Mouse (Mus musculus) ovary, adult 2 months (tissue): ENCODE data around the gene Pik3r2. TPM values are rescaled to one million over a fixed set of nuclear protein-coding genes. Genes with fewer than 3 reads are reported as not detected.

ENCODE experiments used
- polyA plus RNA-seq: library from polyadenylated mRNA; depleted of rRNA; stranded (reverse); fragments of >200 nt; gene quantifications from 2 replicates; pipeline ENCODE4 v1.2.3, GENCODE M21; 2012; rRNA removed

Gene Pik3r2
- polyA plus RNA-seq = 322 and 352 TPM in 2 replicates

GRCm38 (mm10) chr8:70776496-70777444, at the start of gene Pik3r2:
Gene Pik3r2, minus strand, starts transcription at chr8:70776713.

GRCm38 (mm10) chr8:70808239-70808638, 31.7 kb upstream of the Pik3r2 start, which contains the start of gene Il12rb1:
Gene Il12rb1, plus strand, starts transcription at chr8:70808449.

GRCm38 (mm10) chr8:70804481-70805206, 28.1 kb upstream of the Pik3r2 start, which contains the start of gene Mast3:
Gene Mast3, minus strand, starts transcription at chr8:70805054.

GRCm38 (mm10) chr8:70760775-70761406, 15.6 kb downstream of the Pik3r2 start, which contains the start of gene Mpv17l2:
Gene Mpv17l2, minus strand, starts transcription at chr8:70760946.

GRCm38 (mm10) chr8:70754043-70754870, 22.3 kb downstream of the Pik3r2 start, which contains the start of gene Rab3a:
Gene Rab3a, plus strand, starts transcription at chr8:70754679.

GRCm38 (mm10) chr8:70723486-70724210, 52.9 kb downstream of the Pik3r2 start, which contains the start of gene Pde4c:
Gene Pde4c, plus strand, starts transcription at chr8:70723720.

GRCm38 (mm10) chr8:70718297-70718696, 58.2 kb downstream of the Pik3r2 start, which contains the start of gene Gm3336:
Gene Gm3336, plus strand, starts transcription at chr8:70718543.

Other genes with a start within 250 kb of the Pik3r2 start
- gene Fkbp8, start 249.0 kb downstream of the Pik3r2 start, polyA plus RNA-seq = 685 and 705 TPM in 2 replicates
- 70.3 and 97.9 TPM in 2 replicates for gene Kxd1, start 248.8 kb downstream of the Pik3r2 start, polyA plus RNA-seq
- 33.7 and 35.4 TPM in 2 replicates for gene Ell, start 237.3 kb downstream of the Pik3r2 start, polyA plus RNA-seq
- gene Isyna1, start 182.3 kb downstream of the Pik3r2 start, polyA plus RNA-seq = 867 and 914 TPM in 2 replicates
- gene Ssbp4, start 167.8 kb downstream of the Pik3r2 start, polyA plus RNA-seq = 426 and 602 TPM in 2 replicates
- gene Lrrc25, start 160.6 kb downstream of the Pik3r2 start, polyA plus RNA-seq = 11.0 and 12.7 TPM in 2 replicates
- 11.8 and 16.3 TPM in 2 replicates for gene Gdf15, start 144.3 kb downstream of the Pik3r2 start, polyA plus RNA-seq
- gene Pgpep1, start 116.3 kb downstream of the Pik3r2 start, polyA plus RNA-seq = 100 and 112 TPM in 2 replicates
- 179 and 190 TPM in 2 replicates for gene Lsm4, start 103.5 kb downstream of the Pik3r2 start, polyA plus RNA-seq
- 689 and 1,003 TPM in 2 replicates for gene Jund, start 77.8 kb downstream of the Pik3r2 start, polyA plus RNA-seq
- 0.03 TPM in 2 replicates for gene Iqcn, start 73.3 kb downstream of the Pik3r2 start, polyA plus RNA-seq
- gene Gm3336, start 58.2 kb downstream of the Pik3r2 start, polyA plus RNA-seq = 0.60 and 0.89 TPM in 2 replicates
- gene Pde4c, start 53.0 kb downstream of the Pik3r2 start, polyA plus RNA-seq = 3.5 and 6.5 TPM in 2 replicates
- 50.0 and 67.9 TPM in 2 replicates for gene Rab3a, start 22.0 kb downstream of the Pik3r2 start, polyA plus RNA-seq
- 210 and 274 TPM in 2 replicates for gene Mpv17l2, start 15.8 kb downstream of the Pik3r2 start, polyA plus RNA-seq
- 111 and 132 TPM in 2 replicates for gene Mast3, start 28.3 kb upstream of the Pik3r2 start, polyA plus RNA-seq
- 1.1 and 1.5 TPM in 2 replicates for gene Il12rb1, start 31.7 kb upstream of the Pik3r2 start, polyA plus RNA-seq
- gene Arrdc2, start 63.0 kb upstream of the Pik3r2 start, polyA plus RNA-seq = 97.4 and 114 TPM in 2 replicates
- 7.1 and 9.1 TPM in 2 replicates for gene Kcnn1, start 86.5 kb upstream of the Pik3r2 start, polyA plus RNA-seq
- gene Ccdc124, start 97.2 kb upstream of the Pik3r2 start, polyA plus RNA-seq = 65.2 and 65.7 TPM in 2 replicates
- gene Slc5a5, start 116.0 kb upstream of the Pik3r2 start, polyA plus RNA-seq = 0.64 and 0.89 TPM in 2 replicates
- gene Rpl18a, start 120.7 kb upstream of the Pik3r2 start, polyA plus RNA-seq = 10,537 and 11,448 TPM in 2 replicates
- 125 and 138 TPM in 2 replicates for gene Map1s, start 129.2 kb upstream of the Pik3r2 start, polyA plus RNA-seq